Mouse (Mus musculus) cerebellum, adult 11-12 months (tissue): Measurements from ENCODE around the gene Rabl6.
A peak's percentile ranks its signal among the peaks of the same experiment; 100 is the strongest.

Experiments
- DNase-seq: peaks from one replicate; pipeline ENCODE4 v3.0.0; 2022

Gene Rabl6

DNA sequence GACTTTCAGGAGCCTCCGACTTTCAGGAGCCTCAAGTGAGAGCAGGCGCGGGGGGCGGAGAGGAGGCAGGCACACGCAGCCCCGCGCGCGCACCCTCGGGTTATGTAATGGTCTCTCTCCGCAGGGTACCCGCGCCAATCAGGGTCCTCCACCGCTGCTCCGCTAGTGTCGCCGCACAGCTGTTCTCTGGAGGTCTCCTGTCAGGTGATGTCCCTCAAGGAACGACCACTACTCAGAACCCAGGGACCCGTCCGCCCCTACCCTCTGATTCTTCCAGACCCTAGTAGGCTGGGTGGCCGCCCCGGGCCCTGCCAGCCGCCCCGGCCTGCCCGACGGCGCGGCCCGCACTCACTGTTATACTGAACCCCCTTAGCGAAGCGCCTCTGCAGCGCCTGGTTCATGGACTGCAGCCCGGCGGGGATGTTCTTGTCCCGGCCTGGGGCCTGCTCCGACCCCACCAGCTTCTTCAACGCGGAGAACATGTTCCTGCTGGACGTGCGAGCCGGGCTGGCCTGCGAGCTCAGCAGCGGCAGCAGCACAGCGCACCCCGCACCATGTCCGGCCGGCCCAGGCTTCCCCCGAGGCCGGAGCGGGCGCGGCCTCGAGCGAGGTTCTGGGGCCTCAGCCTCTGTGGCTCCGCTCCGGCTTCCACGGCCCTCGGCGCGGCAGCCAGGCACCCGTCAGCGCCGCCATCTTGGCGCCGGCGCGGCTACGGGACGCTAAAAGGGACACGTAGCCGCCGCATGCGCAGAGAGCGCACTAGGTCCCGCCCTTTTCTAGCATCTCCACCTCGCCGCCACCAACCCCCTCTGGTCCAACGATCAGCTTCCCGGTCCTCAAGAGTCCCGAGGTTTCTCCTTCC is at the start of gene Rabl6:
Gene Rabl6, minus strand, starts transcription at position 761 of the 862 bp plus-strand sequence.
- DNase-seq = peak; percentile 89

GRCm38 (mm10) chr2:25657652-25658051 is 49.3 kb upstream of the Rabl6 start, which contains the start of gene Lcn5:
Gene Lcn5 (plus strand): TSS chr2:25657952.
- no peak for DNase-seq

GRCm38 (mm10) chr2:25657246-25657645 is 48.9 kb upstream of the Rabl6 start:
- DNase-seq = peak; percentile 27

DNA sequence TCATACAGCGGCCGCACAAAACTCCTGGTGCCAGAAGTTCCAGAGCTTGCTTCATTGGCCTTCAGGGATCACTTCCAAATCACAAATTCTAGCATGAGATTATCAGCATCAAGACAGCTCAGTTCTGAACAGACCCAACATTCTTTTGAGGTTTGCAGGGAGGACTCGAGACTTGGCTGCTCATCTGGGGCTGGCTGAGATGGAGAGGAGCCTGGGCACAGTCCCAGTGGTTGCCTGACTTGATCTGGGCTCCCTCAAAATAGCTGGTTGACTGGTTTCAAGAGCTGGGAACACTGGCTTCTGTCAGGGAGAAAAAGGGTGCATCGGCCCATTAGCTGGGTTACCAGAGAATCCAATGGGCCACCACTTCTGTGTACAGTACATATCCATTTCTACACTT is 48.4 kb upstream of the Rabl6 start:
- DNase-seq = no peak

GRCm38 (mm10) chr2:25654502-25654901 is 46.2 kb upstream of the Rabl6 start:
- no peak for DNase-seq

- DNase-seq = no peak
Observed at GRCm38 (mm10) chr2:25652902-25653301, 44.6 kb upstream of the Rabl6 start, which contains the start of gene Lcn8. Gene Lcn8 (plus strand): TSS chr2:25653120.

DNA sequence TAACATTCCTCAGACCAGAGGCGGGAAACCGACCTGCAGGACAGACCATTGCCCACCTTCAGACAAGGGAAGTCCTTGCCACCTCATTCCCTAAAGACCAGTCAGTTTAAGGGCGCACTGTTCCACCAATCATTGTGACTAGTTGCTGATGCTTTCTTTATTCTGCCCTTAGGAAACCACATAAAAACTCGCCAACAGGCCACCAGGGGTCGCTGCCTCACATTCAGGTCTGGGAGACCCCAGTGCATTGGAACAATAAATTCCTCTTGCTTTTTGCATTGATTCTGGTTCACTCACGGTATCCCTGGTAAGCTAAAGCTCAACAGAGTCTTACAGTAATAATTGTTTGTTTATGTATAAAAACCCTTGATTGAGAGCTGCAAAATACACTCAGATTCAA is 31.6 kb upstream of the Rabl6 start:
- no peak for DNase-seq

- DNase-seq = no peak
Observed at GRCm38 (mm10) chr2:25634046-25634445, 25.7 kb upstream of the Rabl6 start.

DNA sequence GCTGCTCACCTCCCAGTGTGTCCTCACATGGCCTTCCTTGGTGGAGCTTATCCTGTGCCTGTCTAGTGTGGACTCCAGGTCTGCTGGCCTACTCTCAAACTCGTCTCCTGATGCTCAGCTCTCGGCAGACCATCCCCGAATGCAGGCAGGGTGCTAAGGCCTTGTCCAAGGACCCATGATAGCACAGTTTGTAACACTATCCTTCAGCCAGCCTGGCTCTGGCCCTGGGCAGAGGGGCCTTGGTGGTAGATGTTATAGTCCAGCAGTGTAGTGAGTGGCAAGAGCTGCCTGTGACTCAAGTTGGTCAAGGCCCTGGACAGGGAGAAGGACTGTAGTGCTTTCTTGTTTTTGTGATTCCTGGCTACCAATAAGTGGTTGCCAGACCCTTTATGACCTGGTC is 25.3 kb upstream of the Rabl6 start:
- no peak for DNase-seq

- no peak for DNase-seq
Observed at GRCm38 (mm10) chr2:25628738-25629137, 20.4 kb upstream of the Rabl6 start.

DNA sequence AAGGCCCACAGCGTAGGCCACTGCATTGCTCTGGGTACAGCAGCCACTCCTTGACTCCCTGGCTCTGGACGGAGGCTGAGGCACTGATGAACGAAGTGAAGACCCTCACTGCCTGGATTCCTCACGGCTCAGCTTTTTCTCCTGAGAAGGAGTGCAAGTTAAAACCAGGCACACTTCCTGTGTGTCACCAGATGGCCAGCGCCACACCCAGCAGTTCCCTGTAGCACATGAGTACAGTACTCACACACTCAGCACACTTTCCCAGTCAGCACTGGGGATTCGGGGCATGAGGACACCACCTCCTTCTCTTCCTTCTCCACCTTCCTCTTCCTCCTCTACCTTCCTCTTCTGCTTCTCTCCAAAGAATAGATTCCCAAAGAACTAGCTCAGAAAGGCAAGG is 19.5 kb upstream of the Rabl6 start, which contains the start of gene Fcna:
Gene Fcna, minus strand, starts transcription at position 220 of the 400 bp plus-strand sequence.
- DNase-seq = no peak

DNA sequence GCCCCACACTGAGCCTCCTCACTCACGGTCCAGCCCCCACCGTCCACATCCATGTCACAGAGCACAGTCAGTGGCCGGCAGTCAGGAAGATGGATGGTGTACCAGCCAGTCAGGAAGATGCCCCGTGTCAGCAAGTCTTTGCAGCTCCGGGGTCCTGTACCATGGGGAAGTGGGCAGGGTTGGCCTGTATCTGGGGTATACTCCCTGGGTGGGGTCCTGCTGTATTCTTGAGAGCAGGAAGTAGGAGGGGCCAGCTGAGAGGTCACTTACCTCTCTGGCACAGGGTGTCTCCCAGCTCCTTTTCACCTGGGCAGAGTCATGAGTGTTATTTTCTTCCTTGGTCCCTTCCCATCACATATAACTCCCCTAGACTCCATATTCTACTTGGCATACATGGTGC is 17.7 kb upstream of the Rabl6 start:
- no peak for DNase-seq

DNA sequence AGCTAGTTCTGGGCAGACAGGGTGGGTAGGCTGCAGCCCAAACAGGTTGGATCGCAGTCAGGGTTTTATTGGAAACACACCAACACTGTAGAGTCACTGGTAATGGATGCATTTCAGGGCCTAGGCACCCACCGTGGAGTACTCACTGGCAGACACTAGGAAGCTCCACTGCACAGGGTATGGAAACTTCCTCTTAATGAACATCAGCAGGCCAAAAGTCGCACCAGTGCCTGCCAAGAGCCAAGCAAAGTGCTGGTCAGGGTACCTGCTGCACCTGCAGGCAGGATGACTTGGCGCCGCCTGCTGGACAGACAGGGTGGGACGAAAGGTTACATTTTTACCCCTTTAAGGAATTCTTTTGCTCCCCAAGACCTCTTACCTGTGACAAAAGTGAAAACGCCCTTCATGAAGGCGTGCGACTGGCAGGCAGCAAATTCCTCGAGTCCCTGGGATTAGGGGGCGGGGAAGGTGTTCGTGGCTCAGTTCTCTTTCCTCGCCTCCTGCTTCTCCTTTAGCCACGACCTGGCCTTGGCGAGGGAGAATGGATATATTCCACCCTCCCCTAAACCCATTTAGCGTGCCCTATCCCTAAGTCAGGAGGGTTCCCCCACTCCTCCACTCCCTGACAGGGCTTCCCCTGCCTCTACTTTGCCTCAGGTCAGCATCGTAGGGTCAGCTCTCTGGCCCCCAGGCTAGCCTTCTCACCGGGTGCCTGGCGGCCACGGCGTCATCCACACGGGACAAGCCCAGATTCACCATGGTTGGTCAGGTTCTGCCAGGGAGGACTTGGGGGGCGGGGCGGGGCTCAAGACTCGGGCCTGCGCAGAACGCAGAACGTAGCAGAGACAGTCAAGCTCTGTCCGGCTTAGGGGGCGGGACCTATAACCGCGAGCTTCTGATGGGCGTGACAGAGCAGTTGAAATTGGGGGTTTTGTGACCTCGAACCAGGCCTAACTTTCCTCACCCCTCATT is 13.2 kb upstream of the Rabl6 start, which contains the start of gene Tmem141:
Gene Tmem141, minus strand, starts transcription at position 777 of the 972 bp plus-strand sequence.
- peak; percentile 94 for DNase-seq

DNA sequence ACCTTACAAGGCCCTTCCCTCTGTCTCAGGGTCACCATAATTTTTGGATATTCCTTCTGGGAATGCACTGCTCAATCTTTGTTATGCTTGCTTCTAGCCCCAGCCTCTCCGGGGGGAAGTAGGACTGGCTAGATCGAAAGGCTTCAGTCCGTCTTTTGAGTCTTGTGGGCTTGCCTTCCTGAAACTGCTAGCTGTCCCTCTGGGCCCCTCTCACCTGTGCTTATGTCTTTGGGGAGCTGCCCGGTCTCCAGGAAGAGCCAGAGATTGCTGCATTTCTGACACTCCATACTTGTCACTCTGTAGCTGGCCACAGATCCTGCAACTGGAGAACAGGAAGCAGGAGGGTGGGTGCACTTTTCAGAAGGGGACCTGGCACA is 12.5 kb upstream of the Rabl6 start:
- DNase-seq = no peak

GRCm38 (mm10) chr2:25620386-25620785 is 12.1 kb upstream of the Rabl6 start:
- no peak for DNase-seq

DNA sequence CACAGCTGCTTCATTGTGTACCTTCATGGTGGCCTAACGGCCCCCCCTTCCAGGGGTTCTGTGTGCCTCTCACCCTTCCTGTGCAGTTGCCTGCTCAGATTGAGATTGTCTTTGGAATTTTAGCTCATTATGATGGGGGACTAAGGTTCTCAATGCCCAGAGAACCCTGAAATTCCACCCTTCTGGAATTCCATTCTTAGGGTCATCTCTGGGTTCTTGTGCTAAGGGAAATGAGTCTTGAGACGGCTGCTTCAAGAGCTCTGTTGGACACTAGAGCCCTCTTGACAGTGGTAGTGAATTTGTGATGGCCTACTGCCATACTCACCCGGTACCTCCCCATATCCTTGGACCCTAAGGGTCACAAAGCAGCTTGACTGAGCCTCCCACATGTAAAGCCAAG is 9.3 kb upstream of the Rabl6 start, which contains the start of gene Ccdc183:
Gene Ccdc183, minus strand, starts transcription at position 101 of the 400 bp plus-strand sequence.
- DNase-seq = no peak

DNA sequence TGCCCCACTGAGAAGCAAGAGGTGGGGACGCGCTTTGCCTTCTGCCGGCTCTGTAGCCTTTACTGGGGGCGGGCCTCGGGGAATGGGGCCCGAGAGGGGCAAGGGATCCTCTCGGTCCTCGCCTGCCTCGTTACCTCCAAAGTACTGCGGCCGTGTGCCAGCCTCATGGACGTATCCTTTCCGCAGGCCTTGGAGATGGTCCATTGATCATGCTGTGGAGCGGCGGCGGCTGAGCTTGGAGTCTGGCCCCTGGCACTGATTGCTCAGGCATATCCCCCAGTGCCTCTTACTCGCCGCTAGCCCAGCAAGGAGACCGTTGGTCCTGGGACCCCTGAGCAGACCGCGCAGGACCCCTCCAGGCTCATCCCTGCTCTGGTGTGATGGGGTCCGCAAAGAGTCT is 8.1 kb upstream of the Rabl6 start:
- DNase-seq = peak; percentile 15

GRCm38 (mm10) chr2:25608671-25609070 is 350 bp upstream of the Rabl6 start:
- DNase-seq = peak; percentile 65

- DNase-seq = no peak
Observed at GRCm38 (mm10) chr2:25602526-25602925, 5.8 kb downstream of the Rabl6 start.

GRCm38 (mm10) chr2:25600037-25600436 is 8.3 kb downstream of the Rabl6 start:
- no peak for DNase-seq

- DNase-seq = no peak
Observed at GRCm38 (mm10) chr2:25598749-25599148, 9.6 kb downstream of the Rabl6 start.

- DNase-seq = no peak
Observed at GRCm38 (mm10) chr2:25596765-25597510, 11.4 kb downstream of the Rabl6 start.
